14 mouse cellular contexts compared by ENCODE assay signal in the genomic region with DNA sequence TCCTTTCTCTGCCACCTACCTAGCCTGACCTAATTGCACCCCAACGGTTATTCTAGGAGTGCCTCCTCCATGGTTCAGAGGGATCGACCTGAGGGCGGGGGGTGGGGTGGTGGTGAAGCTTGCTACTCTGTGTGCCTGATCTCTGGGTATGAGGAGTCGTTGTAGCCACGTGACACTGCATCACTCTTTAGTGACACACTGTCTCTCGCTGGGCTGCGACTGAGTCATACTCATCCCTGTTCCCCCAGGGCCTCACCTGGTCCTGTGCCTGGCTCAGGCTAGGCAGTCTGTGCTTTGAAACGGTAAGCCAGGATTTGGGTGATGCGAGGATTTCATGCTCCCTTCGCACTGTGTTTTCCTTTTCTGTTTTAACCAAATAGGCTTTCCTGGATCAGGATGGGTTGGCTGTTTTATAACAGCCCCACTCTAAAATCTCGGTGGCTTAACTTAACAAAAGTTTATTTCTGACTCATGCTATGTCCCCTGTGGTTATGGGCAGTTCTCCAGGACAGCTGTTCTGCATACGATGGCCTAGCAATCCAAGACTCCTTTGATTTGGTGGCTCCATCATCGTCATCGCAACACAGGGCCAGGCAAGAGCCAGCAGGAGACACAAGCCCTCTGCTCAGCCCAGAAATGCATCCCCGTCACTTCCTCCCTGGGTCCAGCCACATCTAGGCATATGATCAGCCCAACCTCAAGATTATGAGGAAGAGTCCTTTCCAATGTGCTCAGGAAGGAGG. TPM values are rescaled to one million over a fixed set of nuclear protein-coding genes. Genes with fewer than 3 reads are reported as not detected.
A peak's percentile ranks its signal among the peaks of the same experiment; 100 is the strongest.
DNase-seq lines count a peak whose midpoint lies in the region; ATAC-seq lines count a peak whose summit lies in the region.
"Had no signal": no experiment of that assay in that cellular context is flagged by ENCODE, and none has a peak within 500 bp of the region (broad histone marks: within the 10 kb centered on the region; RNA-seq: fewer than 3 reads in every experiment).

No protein-coding gene starts in this region.

- WGBS in heart, embryonic 10.5 days: 79% methylated on average over 15 of the region's 15 CpGs
- 47% methylated on average over 15 of the region's 15 CpGs for WGBS in limb, embryonic 15.5 days

- H3K9ac ChIP-seq in limb, embryonic 15.5 days: no peak overlapping the region
- H3K9ac ChIP-seq: limb, embryonic 12.5 days; midbrain, embryonic 13.5 days had no signal

- no peak overlapping the region for H3K27ac ChIP-seq in heart, embryonic 10.5 days
- H3K27ac ChIP-seq in limb, embryonic 15.5 days: 0 out of 2 replicates have a peak overlapping the region, but pooled peaks have one; percentile 19
- H3K27ac ChIP-seq: hindbrain, postnatal 0 days; limb, embryonic 12.5 days; midbrain, embryonic 13.5 days had no signal

- no peak overlapping the region for H3K4me2 ChIP-seq in limb, embryonic 15.5 days
- H3K4me2 ChIP-seq: limb, embryonic 12.5 days; midbrain, embryonic 13.5 days had no signal

- DNase-seq in heart, adult 18-20 months: peak; percentile 73
- DNase-seq in heart, embryonic 10.5 days (ENCODE audit: low spot score): no peak
- peak; percentile 11 for DNase-seq in 416B (ENCODE audit: low read depth)
- peak; percentile 38 for DNase-seq in gastrocnemius, postnatal 10 days
- no peak for DNase-seq in cerebellum, adult 11 months
- no peak for DNase-seq in B cell, adult 2 months
- DNase-seq in neural tube, embryonic 10.5 days (ENCODE audit: extremely low spot score, low spot score): no peak
- DNase-seq: adrenal gland, postnatal 36 days; kidney, postnatal 25 days; thymus, postnatal 36 days had no signal

- no peak for ATAC-seq in limb, embryonic 15.5 days (ENCODE audit: insufficient number of reproducible peaks, low FRiP score, low TSS enrichment, low read depth)
- ATAC-seq: hindbrain, postnatal 0 days; midbrain, embryonic 13.5 days had no signal

- H3K4me3 ChIP-seq in heart, embryonic 10.5 days: no peak overlapping the region
- no peak overlapping the region for H3K4me3 ChIP-seq in limb, embryonic 15.5 days
- H3K4me3 ChIP-seq: limb, embryonic 12.5 days; midbrain, embryonic 13.5 days had no signal

- H3K9me3 ChIP-seq in heart, embryonic 10.5 days: no peaks in the 10 kb centered on the region
- H3K9me3 ChIP-seq in limb, embryonic 15.5 days: no peaks in the 10 kb centered on the region
- H3K9me3 ChIP-seq: limb, embryonic 12.5 days; midbrain, embryonic 13.5 days had no signal

- H3K27me3 ChIP-seq in heart, embryonic 10.5 days (ENCODE audit: insufficient read depth, poor library complexity, severe bottlenecking): peaks cover 11% of the 10 kb centered on the region; the same call in 1 of the 2 replicates
- H3K27me3 ChIP-seq in limb, embryonic 15.5 days: no peaks in the 10 kb centered on the region
- H3K27me3 ChIP-seq: limb, embryonic 12.5 days; midbrain, embryonic 13.5 days had no signal

- no peaks in the 10 kb centered on the region for H3K4me1 ChIP-seq in heart, embryonic 10.5 days
- H3K4me1 ChIP-seq in limb, embryonic 15.5 days: peaks cover 32% of the 10 kb centered on the region
- H3K4me1 ChIP-seq: midbrain, embryonic 13.5 days had no signal

- no peaks in the 10 kb centered on the region for H3K36me3 ChIP-seq in heart, embryonic 10.5 days
- no peaks in the 10 kb centered on the region for H3K36me3 ChIP-seq in limb, embryonic 15.5 days
- H3K36me3 ChIP-seq: limb, embryonic 12.5 days; midbrain, embryonic 13.5 days had no signal

RNA-seq across cellular contexts. Expression of a gene that starts 50.3 kb away (rescaled TPM):
- total RNA-seq in heart, adult 18-20 months (2021): 1 to 10 TPM; 3.6 to 3.7 TPM
- polyA plus RNA-seq in heart, embryonic 10.5 days (2016; fragmentation: Nextera tagmentation; extraction: Ambion mirVana): 8.2 and 9.3 TPM in 2 replicates
- total RNA-seq in gastrocnemius, postnatal 10 days (2021): 1 to 10 TPM; 5.4 to 6.3 TPM
- 8.1 and 9.5 TPM in 2 replicates for polyA plus RNA-seq in limb, embryonic 15.5 days (2015; fragmentation: Nextera tagmentation; extraction: Ambion mirVana)

Comparison
In these comparisons a context has a peak if more than half of its experiments do, and no peak if none do; other contexts are left out.
1. DNase-seq: peak in heart, adult 18-20 months (2 of 2), 416B (single experiment) and gastrocnemius, postnatal 10 days (single experiment); none in heart, embryonic 10.5 days (single experiment), cerebellum, adult 11 months (single experiment), B cell, adult 2 months (0 of 2) and neural tube, embryonic 10.5 days (single experiment).